Mouse (Mus musculus) lung, embryonic 15.5 days (tissue): Measurements from ENCODE around the gene Kcns3. TPM values are rescaled to one million over a fixed set of nuclear protein-coding genes. Genes with fewer than 3 reads are reported as not detected.

Experiments used
- ATAC-seq: fragments of 200-750 bp; cut with Nextera tagmentation; 2 replicates; pipeline ENCODE4 v1.8.0; 2017; ENCODE audit warnings: moderate number of reproducible peaks, borderline replicate concordance; ENCODE audit not compliant: low FRiP score, low TSS enrichment; ENCODE audit errors: extremely low read depth
- H3K27ac ChIP-seq: fragments of 300-500 bp; sonication (generic); 2 replicates; pipeline ENCODE4 v1.5.1; 2015; ENCODE audit warnings: moderate library complexity, mild to moderate bottlenecking, inconsistent platforms
- H3K27me3 ChIP-seq: fragments of 300-500 bp; sonication (generic); 2 replicates; pipeline ENCODE4 v1.6.1; 2015; ENCODE audit warnings: inconsistent platforms
- H3K36me3 ChIP-seq: fragments of 300-500 bp; sonication (generic); 2 replicates; pipeline ENCODE4 v1.6.1; 2015; ENCODE audit warnings: inconsistent platforms
- H3K4me1 ChIP-seq: fragments of 300-500 bp; sonication (generic); 2 replicates; pipeline ENCODE4 v1.6.1; 2015; ENCODE audit warnings: inconsistent platforms
- H3K4me2 ChIP-seq: fragments of 300-500 bp; sonication (generic); 2 replicates; pipeline ENCODE4 v1.6.1; 2015; ENCODE audit warnings: inconsistent platforms, mild to moderate bottlenecking, moderate library complexity
- H3K4me3 ChIP-seq: fragments of 300-500 bp; sonication (generic); 2 replicates; pipeline ENCODE4 v1.5.1; 2015; ENCODE audit warnings: mild to moderate bottlenecking, inconsistent platforms
- H3K9ac ChIP-seq: fragments of 300-500 bp; sonication (generic); 2 replicates; pipeline ENCODE4 v1.6.1; 2015; ENCODE audit warnings: inconsistent platforms
- H3K9me3 ChIP-seq: fragments of 300-500 bp; sonication (generic); 2 replicates; pipeline ENCODE4 v1.6.1; 2016; ENCODE audit warnings: inconsistent platforms
- WGBS: fragments of 180-500 bp; shearing (Covaris S2); methylation state at CpG from one replicate; pipeline ENCODE4 v1.1.7; 2015; 5-methylcytosine and 5-hydroxymethylcytosine counted together
- polyA plus RNA-seq: library from polyadenylated mRNA; unstranded; fragments of >200 nt; fragmentation: Nextera tagmentation; extraction: Ambion mirVana; gene quantifications from 2 replicates; pipeline ENCODE4 v1.2.1, GENCODE M21; 2015

The Kcns3 gene
- 6.3 and 7.8 TPM in 2 replicates for polyA plus RNA-seq

DNA sequence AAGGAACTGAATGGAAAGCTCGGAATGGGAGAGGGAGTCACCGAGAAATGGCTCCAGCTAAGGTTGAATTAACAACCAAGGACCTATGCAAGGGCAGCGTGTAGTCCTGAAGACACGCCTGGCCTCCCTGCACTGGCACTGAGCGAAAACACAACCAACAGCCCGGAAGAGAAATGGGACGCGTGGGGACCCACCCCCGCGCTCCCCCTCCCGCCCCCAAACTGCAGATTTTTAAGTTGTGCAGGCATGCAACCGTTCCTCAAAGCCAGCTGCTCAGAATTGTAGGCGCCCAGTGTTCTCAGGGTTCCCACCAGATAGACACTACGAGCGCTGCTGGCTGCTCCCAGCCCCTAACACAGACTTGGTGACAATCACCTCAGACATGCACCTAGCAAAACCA is at the start of gene Kcns3:
Kcns3 (minus strand) TSS at position 42 of the 400 bp plus-strand sequence.
- Histone ChIP-seq H3K9ac (peak within 1 kb of the TSS; percentile 47), H3K27me3 (peaks cover 45% of the 10 kb centered on the region), H3K4me3 (peak within 1 kb of the TSS; percentile 58), H3K9me3 (no peaks in the 10 kb centered on the region), H3K36me3 (no peaks in the 10 kb centered on the region), H3K4me2 (peak within 1 kb of the TSS; percentile 96), H3K4me1 (peaks cover 8% of the 10 kb centered on the region), H3K27ac (peak within 1 kb of the TSS; percentile 16; the same call in 1 of the 2 replicates)
- 23% methylated on average over 15 of the region's 15 CpGs for WGBS
- no peak for ATAC-seq

DNA sequence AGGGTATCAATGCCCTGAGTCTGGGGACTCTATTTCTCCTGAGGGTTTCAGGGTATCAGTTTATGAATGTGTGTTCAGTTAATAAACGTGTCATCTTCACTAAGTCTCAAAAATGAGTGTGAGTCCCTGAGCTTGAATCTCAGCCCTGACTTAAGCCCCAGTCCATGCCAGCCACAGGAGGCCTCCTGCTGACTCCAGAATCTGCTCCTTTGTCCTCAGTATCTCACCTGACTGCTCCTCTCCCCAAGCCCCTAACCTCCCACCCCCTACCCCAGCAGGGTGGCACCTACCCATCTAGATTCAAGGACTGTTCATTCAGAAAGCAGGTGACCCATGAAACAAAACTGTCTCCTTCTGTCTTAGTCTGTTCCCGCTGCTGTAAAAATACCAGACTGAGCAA is 47.7 kb upstream of the Kcns3 start:
- Histone ChIP-seq H3K9me3 (no peaks in the 10 kb centered on the region), H3K27ac (no peak overlapping the region), H3K4me1 (0 out of 2 replicates have a peak, but pooled peaks cover 3% of the 10 kb centered on the region), H3K27me3 (no peaks in the 10 kb centered on the region), H3K9ac (no peak overlapping the region), H3K4me2 (no peak overlapping the region), H3K36me3 (no peaks in the 10 kb centered on the region), H3K4me3 (no peak overlapping the region)
- ATAC-seq = no peak
- WGBS = 44% methylated on average over 2 of the region's 2 CpGs

DNA sequence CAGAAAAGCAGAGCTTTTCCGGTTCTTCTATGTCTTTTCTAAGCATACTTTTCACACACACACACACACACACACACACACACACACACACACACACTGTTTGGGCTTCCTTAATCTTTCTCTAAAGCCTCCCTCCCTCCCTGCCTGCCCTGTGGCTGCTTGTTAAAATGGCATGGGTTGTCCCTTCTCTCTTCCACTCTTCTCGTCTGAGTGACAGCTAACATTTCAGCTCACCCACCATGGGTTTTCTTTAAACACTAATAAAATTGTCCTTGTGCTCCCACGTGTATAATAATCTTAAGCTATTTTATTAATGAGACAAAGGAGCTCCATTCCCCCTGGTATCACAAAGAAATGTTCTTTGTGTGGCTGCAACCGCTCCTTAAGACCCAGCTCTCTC is 47.2 kb upstream of the Kcns3 start:
- ATAC-seq = no peak
- Histone ChIP-seq H3K4me2 (no peak overlapping the region), H3K9me3 (no peaks in the 10 kb centered on the region), H3K4me3 (no peak overlapping the region), H3K36me3 (no peaks in the 10 kb centered on the region), H3K27ac (no peak overlapping the region), H3K4me1 (no peaks in the 10 kb centered on the region), H3K27me3 (no peaks in the 10 kb centered on the region), H3K9ac (no peak overlapping the region)
- WGBS = 50% methylated on average over 4 of the region's 4 CpGs

- no peak for ATAC-seq
- WGBS = 44% methylated on average over 5 of the region's 5 CpGs
- Histone ChIP-seq H3K4me2 (no peak overlapping the region), H3K36me3 (no peaks in the 10 kb centered on the region), H3K9me3 (no peaks in the 10 kb centered on the region), H3K27me3 (no peaks in the 10 kb centered on the region), H3K4me1 (no peaks in the 10 kb centered on the region), H3K4me3 (no peak overlapping the region), H3K27ac (no peak overlapping the region), H3K9ac (no peak overlapping the region)
These were observed 46.0 kb upstream of the Kcns3 start for GRCm38 (mm10) chr12:11196830-11197229.

GRCm38 (mm10) chr12:11196142-11196597 is 45.3 kb upstream of the Kcns3 start:
- no peak overlapping the region for H3K4me3 ChIP-seq
- H3K27ac ChIP-seq = no peak overlapping the region
- no peaks in the 10 kb centered on the region for H3K9me3 ChIP-seq
- H3K36me3 ChIP-seq = no peaks in the 10 kb centered on the region
- ATAC-seq = peak; percentile 75; the same call in 1 of the 2 replicates
- no peak overlapping the region for H3K9ac ChIP-seq
- H3K27me3 ChIP-seq = no peaks in the 10 kb centered on the region
- 6% methylated on average over 18 of the region's 19 CpGs for WGBS
- peak overlapping the region; percentile 47 for H3K4me2 ChIP-seq
- no peaks in the 10 kb centered on the region for H3K4me1 ChIP-seq

DNA sequence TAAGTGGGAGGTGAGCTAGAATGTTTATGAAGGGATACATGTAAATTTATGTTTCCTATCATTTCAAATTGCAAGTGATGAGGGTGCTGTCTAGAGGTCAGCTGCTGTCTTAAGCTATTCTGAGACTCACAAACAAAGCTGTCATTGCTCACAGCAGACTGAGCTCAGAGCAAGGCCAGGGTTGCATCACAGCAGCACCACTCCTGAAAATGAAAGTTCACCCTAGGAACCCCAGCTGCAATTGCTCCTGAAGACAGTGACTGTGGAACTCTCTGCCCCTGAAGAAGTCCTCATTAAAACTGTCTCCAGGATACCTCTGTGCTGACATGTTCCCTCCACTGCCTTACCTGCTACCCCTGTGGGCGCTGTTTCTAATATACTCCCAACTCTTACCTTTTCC is 44.2 kb upstream of the Kcns3 start:
- Histone ChIP-seq H3K4me3 (no peak overlapping the region), H3K36me3 (no peaks in the 10 kb centered on the region), H3K27me3 (no peaks in the 10 kb centered on the region), H3K27ac (no peak overlapping the region), H3K4me1 (no peaks in the 10 kb centered on the region), H3K4me2 (no peak overlapping the region), H3K9ac (no peak overlapping the region), H3K9me3 (no peaks in the 10 kb centered on the region)
- WGBS = 95% methylated on average over 1 of the region's 1 CpGs
- ATAC-seq = no peak

GRCm38 (mm10) chr12:11178486-11179154 is 27.8 kb upstream of the Kcns3 start:
- no peaks in the 10 kb centered on the region for H3K36me3 ChIP-seq
- H3K27me3 ChIP-seq = no peaks in the 10 kb centered on the region; the same call in 1 of the 2 replicates
- H3K4me3 ChIP-seq = no peak overlapping the region
- H3K9ac ChIP-seq = no peak overlapping the region
- no peaks in the 10 kb centered on the region for H3K9me3 ChIP-seq
- peak overlapping the region; percentile 33 for H3K4me2 ChIP-seq
- no peak overlapping the region for H3K27ac ChIP-seq
- WGBS = 23% methylated on average over 11 of the region's 11 CpGs
- H3K4me1 ChIP-seq = 0 out of 2 replicates have a peak, but pooled peaks cover 2% of the 10 kb centered on the region
- peak; percentile 82; the same call in 1 of the 2 replicates for ATAC-seq

GRCm38 (mm10) chr12:11177408-11178394 is 26.8 kb upstream of the Kcns3 start:
- Histone ChIP-seq H3K27ac (no peak overlapping the region), H3K9me3 (no peaks in the 10 kb centered on the region), H3K4me1 (0 out of 2 replicates have a peak, but pooled peaks cover 2% of the 10 kb centered on the region), H3K9ac (no peak overlapping the region), H3K27me3 (no peaks in the 10 kb centered on the region; the same call in 1 of the 2 replicates), H3K4me2 (peak overlapping the region; percentile 33; the same call in 1 of the 2 replicates), H3K4me3 (no peak overlapping the region), H3K36me3 (no peaks in the 10 kb centered on the region)
- 31% methylated on average over 5 of the region's 5 CpGs for WGBS
- ATAC-seq = no peak

DNA sequence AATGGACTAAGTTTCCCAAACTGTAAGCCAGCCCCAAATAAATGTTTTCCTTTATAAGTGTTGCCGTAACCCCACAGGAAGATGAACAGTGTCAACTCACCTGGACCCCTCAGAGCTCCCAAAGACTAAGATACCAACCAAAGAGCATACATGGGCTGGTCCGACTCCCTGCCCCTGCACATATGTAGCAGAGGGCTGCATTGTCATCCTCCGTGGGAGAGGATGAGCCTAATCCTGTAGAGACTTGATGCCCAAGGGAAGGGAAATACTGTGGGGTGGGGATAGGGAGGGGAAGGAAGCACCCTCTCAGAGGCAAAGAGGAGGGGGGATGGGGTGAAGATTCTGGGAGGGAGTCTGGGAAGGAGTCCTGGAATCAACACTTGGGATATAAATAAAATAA is 7.8 kb upstream of the Kcns3 start:
- Histone ChIP-seq H3K9me3 (no peaks in the 10 kb centered on the region), H3K4me2 (no peak overlapping the region), H3K27me3 (no peaks in the 10 kb centered on the region), H3K4me1 (no peaks in the 10 kb centered on the region), H3K4me3 (no peak overlapping the region), H3K27ac (no peak overlapping the region), H3K36me3 (no peaks in the 10 kb centered on the region), H3K9ac (no peak overlapping the region)
- no peak for ATAC-seq
- 86% methylated on average over 3 of the region's 3 CpGs for WGBS

- Histone ChIP-seq H3K4me2 (no peak overlapping the region), H3K27me3 (peaks cover 25% of the 10 kb centered on the region), H3K36me3 (no peaks in the 10 kb centered on the region), H3K4me3 (no peak overlapping the region), H3K9me3 (no peaks in the 10 kb centered on the region), H3K27ac (no peak overlapping the region), H3K9ac (no peak overlapping the region), H3K4me1 (peaks cover 4% of the 10 kb centered on the region)
- WGBS = 89% methylated on average over 1 of the region's 1 CpGs
- no peak for ATAC-seq
These were observed 4.3 kb upstream of the Kcns3 start for GRCm38 (mm10) chr12:11155123-11155522.

DNA sequence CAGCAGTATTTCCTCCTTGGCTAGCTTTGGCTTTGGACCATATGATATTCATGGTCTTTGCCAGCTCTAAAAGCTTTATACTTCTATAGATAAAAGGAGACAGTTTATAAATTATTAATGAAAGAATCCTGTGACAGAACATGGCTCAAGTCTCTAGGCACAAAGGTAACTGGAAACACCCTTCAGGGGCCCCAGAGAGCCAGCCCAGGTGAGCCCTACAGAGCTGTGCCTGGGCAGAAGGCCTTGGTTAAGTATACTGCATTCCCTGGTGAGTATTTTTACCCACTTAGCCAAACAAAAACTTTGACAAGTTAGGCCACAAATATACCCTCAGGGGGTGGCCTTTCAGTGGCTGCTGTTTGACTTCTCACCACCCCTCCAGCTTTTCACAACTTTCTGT is 2.7 kb upstream of the Kcns3 start:
- no peak overlapping the region for H3K27ac ChIP-seq
- H3K9ac ChIP-seq = no peak overlapping the region
- peaks cover 8% of the 10 kb centered on the region for H3K4me1 ChIP-seq
- no peak for ATAC-seq
- peaks cover 40% of the 10 kb centered on the region for H3K27me3 ChIP-seq
- no peaks in the 10 kb centered on the region for H3K36me3 ChIP-seq
- no peak overlapping the region for H3K4me2 ChIP-seq
- H3K9me3 ChIP-seq = no peaks in the 10 kb centered on the region
- H3K4me3 ChIP-seq = no peak overlapping the region
